Mouse (Mus musculus) spleen, adult 2 months (tissue): ENCODE results near the gene Usp13.

ENCODE experiments used
- CTCF ChIP-seq: fragments of 200-500 bp; IDR thresholded peaks from 2 replicates; pipeline ENCODE4 v1.5.1; 2011; ENCODE audit warnings: mild to moderate bottlenecking, inconsistent platforms; ENCODE audit not compliant: insufficient read depth, insufficient read length, insufficient replicate concordance; ENCODE audit errors: extremely low read depth
- POLR2A ChIP-seq: fragments of 200-500 bp; IDR thresholded peaks from 2 replicates; pipeline ENCODE4 v1.6.1; 2011; ENCODE audit warnings: low read depth, low read length, inconsistent platforms

- no peak for TF ChIP-seq CTCF
- TF ChIP-seq POLR2A, result no peak
These were observed 20.5 kb downstream of the Usp13 start for GRCm38 (mm10) chr3:32837847-32838246.
